Mouse (Mus musculus) splenic B cell, adult 2 months (primary cell): ENCODE data around the gene Mtus2.

Experiments
- DNase-seq: peaks from one replicate; pipeline ENCODE4 v3.0.0-alpha.2; 2011; ENCODE audit warnings: low read depth, low spot score
- H3K27me3 ChIP-seq: 2 replicates; pipeline ENCODE4 v1.6.1; 2012; ENCODE audit warnings: mild to moderate bottlenecking, low read length, moderate library complexity, mixed read lengths; ENCODE audit not compliant: control insufficient read depth, poor library complexity, insufficient read depth, severe bottlenecking
- H3K36me3 ChIP-seq: 2 replicates; pipeline ENCODE4 v1.6.1; 2012; ENCODE audit warnings: mild to moderate bottlenecking, low read length, moderate library complexity, mixed read lengths; ENCODE audit not compliant: control insufficient read depth, poor library complexity, insufficient read depth, severe bottlenecking

The Mtus2 gene

GRCm38 (mm10) chr5:147980606-147981005, 23.5 kb downstream of the Mtus2 start:
- no peaks in the 10 kb centered on the region for H3K36me3 ChIP-seq
- no peak for DNase-seq
- no peaks in the 10 kb centered on the region for H3K27me3 ChIP-seq

GRCm38 (mm10) chr5:147990289-147990688, 33.2 kb downstream of the Mtus2 start:
- H3K27me3 ChIP-seq: no peaks in the 10 kb centered on the region
- DNase-seq: no peak
- H3K36me3 ChIP-seq: no peaks in the 10 kb centered on the region

GRCm38 (mm10) chr5:147990775-147991174, 33.7 kb downstream of the Mtus2 start:
- no peaks in the 10 kb centered on the region for H3K36me3 ChIP-seq
- no peak for DNase-seq
- no peaks in the 10 kb centered on the region for H3K27me3 ChIP-seq

GRCm38 (mm10) chr5:147992581-147993378, 35.7 kb downstream of the Mtus2 start:
- peak; percentile 4 for DNase-seq
- Histone ChIP-seq H3K36me3 (no peaks in the 10 kb centered on the region), H3K27me3 (no peaks in the 10 kb centered on the region)

GRCm38 (mm10) chr5:148005263-148005662, 48.1 kb downstream of the Mtus2 start:
- H3K36me3 ChIP-seq: no peaks in the 10 kb centered on the region

GRCm38 (mm10) chr5:148012156-148012555, 55.0 kb downstream of the Mtus2 start:
- Histone ChIP-seq H3K27me3 (no peaks in the 10 kb centered on the region), H3K36me3 (no peaks in the 10 kb centered on the region)
- no peak for DNase-seq

More at GRCm38 (mm10) chr5:148005263-148005662, 48.1 kb downstream of the Mtus2 start:
- no peak for DNase-seq
- no peaks in the 10 kb centered on the region for H3K27me3 ChIP-seq

- no peaks in the 10 kb centered on the region for H3K27me3 ChIP-seq
- DNase-seq: no peak
- H3K36me3 ChIP-seq: no peaks in the 10 kb centered on the region
These were observed 57.2 kb downstream of the Mtus2 start for GRCm38 (mm10) chr5:148014133-148014854.

GRCm38 (mm10) chr5:148015383-148015782, 58.3 kb downstream of the Mtus2 start:
- DNase-seq: no peak
- Histone ChIP-seq H3K36me3 (no peaks in the 10 kb centered on the region), H3K27me3 (no peaks in the 10 kb centered on the region)

GRCm38 (mm10) chr5:148017371-148017770, 60.3 kb downstream of the Mtus2 start:
- no peaks in the 10 kb centered on the region for H3K36me3 ChIP-seq
- no peak for DNase-seq
- H3K27me3 ChIP-seq: no peaks in the 10 kb centered on the region

GRCm38 (mm10) chr5:148022784-148023183, 65.7 kb downstream of the Mtus2 start:
- no peak for DNase-seq
- H3K36me3 ChIP-seq: no peaks in the 10 kb centered on the region
- no peaks in the 10 kb centered on the region for H3K27me3 ChIP-seq

- no peaks in the 10 kb centered on the region for H3K27me3 ChIP-seq
- no peak for DNase-seq
- H3K36me3 ChIP-seq: no peaks in the 10 kb centered on the region
These were observed 69.6 kb downstream of the Mtus2 start for GRCm38 (mm10) chr5:148026401-148027349.

- no peak for DNase-seq
- Histone ChIP-seq H3K36me3 (no peaks in the 10 kb centered on the region), H3K27me3 (no peaks in the 10 kb centered on the region)
These were observed 70.9 kb downstream of the Mtus2 start for GRCm38 (mm10) chr5:148027985-148028384.

GRCm38 (mm10) chr5:148041661-148042060, 84.5 kb downstream of the Mtus2 start:
- Histone ChIP-seq H3K27me3 (no peaks in the 10 kb centered on the region), H3K36me3 (no peaks in the 10 kb centered on the region)
- no peak for DNase-seq

GRCm38 (mm10) chr5:148048200-148048599, 91.1 kb downstream of the Mtus2 start:
- Histone ChIP-seq H3K27me3 (no peaks in the 10 kb centered on the region), H3K36me3 (no peaks in the 10 kb centered on the region)
- no peak for DNase-seq
